30 mouse cellular contexts compared by ENCODE assay signal in the genomic region with DNA sequence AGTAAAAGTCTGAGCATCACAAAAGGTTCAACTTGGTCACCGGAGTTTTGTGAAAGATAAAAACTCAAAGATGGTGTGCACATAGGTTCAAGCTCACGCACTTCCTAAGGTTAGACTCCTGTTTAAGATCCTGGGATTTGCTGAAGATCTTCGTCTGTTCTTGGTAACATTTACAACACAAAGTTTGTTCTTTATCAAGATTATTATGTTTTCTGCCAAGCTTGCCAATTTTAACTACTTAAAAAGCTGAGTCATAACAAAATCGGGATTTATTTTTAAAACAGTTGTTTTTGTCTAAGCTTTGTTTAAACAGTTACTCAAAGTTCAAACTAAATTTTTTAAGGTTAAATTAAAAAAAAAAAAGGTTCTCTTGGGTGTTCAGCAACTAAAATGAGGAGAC. TPM values are rescaled to one million over a fixed set of nuclear protein-coding genes. Genes with fewer than 3 reads are reported as not detected.
DNase-seq lines count a peak whose midpoint lies in the region; ATAC-seq and TF ChIP-seq lines count a peak whose summit lies in the region.
"Had no signal": no experiment of that assay in that cellular context is flagged by ENCODE, and none has a peak within 500 bp of the region (broad histone marks: within the 10 kb centered on the region; RNA-seq: fewer than 3 reads in every experiment).

No protein-coding gene starts in this region.

- H3K4me2 ChIP-seq in lung, postnatal 0 days (replicated peaks; ENCODE audit: low read depth, low read length), result no peak overlapping the region
- peak overlapping the region; percentile 8 for H3K4me2 ChIP-seq in myocyte (ENCODE audit: low read depth)
- H3K4me2 ChIP-seq: embryonic facial prominence, embryonic 12.5 days; embryonic facial prominence, embryonic 15.5 days; forebrain, embryonic 13.5 days; heart, embryonic 13.5 days; hindbrain, embryonic 14.5 days had no signal

- no peak for TF ChIP-seq CTCF in gastrocnemius, adult 2 months (IDR thresholded peaks at IDR 0.05)
- no peak for TF ChIP-seq CTCF in lung, postnatal 0 days (IDR thresholded peaks at IDR 0.05)

- TF ChIP-seq POLR2A in myocyte (IDR thresholded peaks at IDR 0.05; ENCODE audit: insufficient read length, low read depth), result no peak

- H3K9me3 ChIP-seq in lung, postnatal 0 days (ENCODE audit: low read length), result no peaks in the 10 kb centered on the region
- H3K9me3 ChIP-seq: embryonic facial prominence, embryonic 12.5 days; embryonic facial prominence, embryonic 15.5 days; forebrain, embryonic 13.5 days; heart, embryonic 10.5 days; heart, embryonic 13.5 days had no signal

- TF ChIP-seq EP300 in lung, postnatal 0 days (IDR thresholded peaks at IDR 0.05), result no peak

- no peaks in the 10 kb centered on the region for H3K36me3 ChIP-seq in lung, postnatal 0 days (ENCODE audit: insufficient read depth, low read length)
- no peaks in the 10 kb centered on the region for H3K36me3 ChIP-seq in myocyte (ENCODE audit: control insufficient read depth, insufficient read depth)
- H3K36me3 ChIP-seq: embryonic facial prominence, embryonic 12.5 days; embryonic facial prominence, embryonic 15.5 days; heart, embryonic 10.5 days; heart, embryonic 13.5 days had no signal

- H3K4me1 ChIP-seq in lung, postnatal 0 days (ENCODE audit: insufficient read depth, low read depth, low read length), result no peaks in the 10 kb centered on the region; the same call in 1 of the 2 replicates
- H3K4me1 ChIP-seq: embryonic facial prominence, embryonic 12.5 days; embryonic facial prominence, embryonic 15.5 days; forebrain, embryonic 13.5 days; heart, embryonic 10.5 days; heart, embryonic 13.5 days had no signal

- no peak for ATAC-seq in lung, postnatal 0 days
- ATAC-seq: CD4-positive, CD25-positive, alpha-beta regulatory T cell, adult 4 months; forebrain, embryonic 13.5 days; forebrain, postnatal 0 days; hindbrain, postnatal 0 days; Patski had no signal

- H3K27ac ChIP-seq in gastrocnemius, adult 2 months, result peak overlapping the region; percentile 64; the same call in 1 of the 2 replicates
- 0 out of 2 replicates have a peak overlapping the region, but pooled peaks have one; percentile 4 for H3K27ac ChIP-seq in lung, postnatal 0 days (ENCODE audit: low read length)
- H3K27ac ChIP-seq: embryonic facial prominence, embryonic 12.5 days; embryonic facial prominence, embryonic 15.5 days; forebrain, embryonic 13.5 days; heart, adult 2 months; heart, embryonic 10.5 days; heart, embryonic 13.5 days; hindbrain, embryonic 14.5 days; hindbrain, postnatal 0 days had no signal

- no peaks in the 10 kb centered on the region for H3K79me2 ChIP-seq in myocyte (ENCODE audit: control insufficient read depth, insufficient read depth)

- H3K27me3 ChIP-seq in lung, postnatal 0 days (replicated peaks; ENCODE audit: insufficient read depth, low read length), result no peaks in the 10 kb centered on the region
- no peaks in the 10 kb centered on the region for H3K27me3 ChIP-seq in myocyte (ENCODE audit: control insufficient read depth, insufficient read depth, insufficient read length)
- H3K27me3 ChIP-seq: embryonic facial prominence, embryonic 12.5 days; embryonic facial prominence, embryonic 15.5 days; forebrain, embryonic 13.5 days; Patski had no signal

- WGBS in lung, postnatal 0 days, result 51% methylated on average over 4 of the region's 4 CpGs

- no peak overlapping the region for H3ac ChIP-seq in myocyte (ENCODE audit: control insufficient read depth, insufficient read length)

- no peak overlapping the region for H3K4me3 ChIP-seq in gastrocnemius, adult 2 months
- no peak overlapping the region for H3K4me3 ChIP-seq in lung, postnatal 0 days (ENCODE audit: low read depth, low read length)
- no peak overlapping the region for H3K4me3 ChIP-seq in myocyte
- H3K4me3 ChIP-seq: embryonic facial prominence, embryonic 12.5 days; embryonic facial prominence, embryonic 15.5 days; erythroblast, embryonic 14.5 days; forebrain, embryonic 13.5 days; heart, adult 2 months; heart, embryonic 10.5 days; heart, embryonic 13.5 days had no signal

- intact Hi-C loops in gastrocnemius, adult 2 months (cut with DNase I), result no loop called here
- intact Hi-C loops in left cerebral cortex, postnatal 4 days (cut with DNase I), result no loop called here

- DNase-seq in gastrocnemius, adult 2 months, result no peak
- no peak for DNase-seq in gastrocnemius, postnatal 25 days
- DNase-seq in lung, postnatal 0 days (ENCODE audit: low spot score), result peak; percentile 69
- DNase-seq in lung, postnatal 25 days (ENCODE audit: low spot score), result no peak
- DNase-seq in adipocyte (ENCODE audit: low spot score), result peak; percentile 42
- DNase-seq in testis, postnatal 14 days (ENCODE audit: low spot score), result no peak
- DNase-seq in left cerebral cortex, postnatal 4 days, result no peak
- DNase-seq: adrenal gland, adult 2 months; adrenal gland, postnatal 14 days; cerebellum, adult 11 months; cerebellum, adult 2 months; cerebellum, adult 9-11 months; cerebellum, postnatal 25 days; forebrain, postnatal 0 days; gastrocnemius, postnatal 36 days; heart, adult 2 months; heart, postnatal 14 days; heart, postnatal 4 days had no signal

- H3K9ac ChIP-seq in lung, postnatal 0 days (replicated peaks; ENCODE audit: low read depth), result no peak overlapping the region
- H3K9ac ChIP-seq: embryonic facial prominence, embryonic 12.5 days; embryonic facial prominence, embryonic 15.5 days; forebrain, embryonic 13.5 days; forebrain, postnatal 0 days; heart, embryonic 13.5 days; hindbrain, embryonic 14.5 days had no signal

TF ChIP-seq in myocyte, 11 proteins besides CTCF, POLR2A, EP300 and RAD21:
- TF ChIP-seq TCF3 (IDR thresholded peaks at IDR 0.05; ENCODE audit: insufficient read length, low read depth), result no peak
- TF ChIP-seq REST (IDR thresholded peaks at IDR 0.05; ENCODE audit: insufficient read depth, insufficient read length), result no peak
- no peak for TF ChIP-seq USF1 (IDR thresholded peaks at IDR 0.05; ENCODE audit: low read depth)
- no peak for TF ChIP-seq E2F4 (IDR thresholded peaks at IDR 0.05; ENCODE audit: insufficient read depth)
- TF ChIP-seq TCF12 (IDR thresholded peaks at IDR 0.05; ENCODE audit: insufficient read depth, poor library complexity, severe bottlenecking), result no peak
- no peak for TF ChIP-seq CEBPB (IDR thresholded peaks at IDR 0.05; ENCODE audit: insufficient read depth, poor library complexity, severe bottlenecking)
- no peak for TF ChIP-seq SRF (IDR thresholded peaks at IDR 0.05; ENCODE audit: control insufficient read depth, insufficient read length, low read depth)
- TF ChIP-seq POLR2AphosphoS2 (IDR thresholded peaks at IDR 0.05; ENCODE audit: insufficient read length, low read depth), result no peak
- no peak for TF ChIP-seq MYOG (IDR thresholded peaks at IDR 0.05; ENCODE audit: control insufficient read depth in 1 of 3, insufficient read depth in 1 of 3, insufficient read length in 2 of 3, low read depth in 2 of 3)
- TF ChIP-seq MYOD1 (IDR thresholded peaks at IDR 0.05; ENCODE audit: control insufficient read depth in 1 of 3, insufficient read length in 2 of 3, low read depth in 2 of 3), result no peak
- TF ChIP-seq MAX (IDR thresholded peaks at IDR 0.05; ENCODE audit: low read depth), result no peak

RNA-seq across cellular contexts. Expression of gene Slc44a3, which starts 34.7 kb away (rescaled TPM):
- not detected for total RNA-seq in gastrocnemius, adult 2 months (2021)
- under 1 TPM in 1 of 2 experiments, not detected in 1; 0.40 TPM for total RNA-seq in gastrocnemius, postnatal 25 days (2021)
- 45.4 and 48.7 TPM in 2 replicates for polyA plus RNA-seq in lung, postnatal 0 days (2015; fragmentation: Nextera tagmentation; extraction: Ambion mirVana)
- polyA plus RNA-seq in myocyte (2012; fragmentation: generic; extraction: Trizol), result 2.3 TPM
- under 1 TPM in 1 of 2 experiments, not detected in 1; 0.18 TPM for total RNA-seq in left cerebral cortex, postnatal 4 days (2021)
- total RNA-seq: gastrocnemius, postnatal 36 days; granulocyte monocyte progenitor cell, adult 5-6 weeks; heart, adult 2 months had no signal
- polyA plus RNA-seq: CD4-positive, CD25-positive, alpha-beta regulatory T cell, adult 4 months; erythroblast, embryonic 14.5 days had no signal

Comparison
In these comparisons a context has a peak if more than half of its experiments do, and no peak if none do; other contexts are left out.
1. DNase-seq: peak in lung, postnatal 0 days (single experiment) and adipocyte (single experiment); none in gastrocnemius, adult 2 months (single experiment), gastrocnemius, postnatal 25 days (single experiment), lung, postnatal 25 days (single experiment), testis, postnatal 14 days (single experiment) and left cerebral cortex, postnatal 4 days (single experiment).